Comparison of ENCODE assay signal across 8 mouse cellular contexts in the genomic region with DNA sequence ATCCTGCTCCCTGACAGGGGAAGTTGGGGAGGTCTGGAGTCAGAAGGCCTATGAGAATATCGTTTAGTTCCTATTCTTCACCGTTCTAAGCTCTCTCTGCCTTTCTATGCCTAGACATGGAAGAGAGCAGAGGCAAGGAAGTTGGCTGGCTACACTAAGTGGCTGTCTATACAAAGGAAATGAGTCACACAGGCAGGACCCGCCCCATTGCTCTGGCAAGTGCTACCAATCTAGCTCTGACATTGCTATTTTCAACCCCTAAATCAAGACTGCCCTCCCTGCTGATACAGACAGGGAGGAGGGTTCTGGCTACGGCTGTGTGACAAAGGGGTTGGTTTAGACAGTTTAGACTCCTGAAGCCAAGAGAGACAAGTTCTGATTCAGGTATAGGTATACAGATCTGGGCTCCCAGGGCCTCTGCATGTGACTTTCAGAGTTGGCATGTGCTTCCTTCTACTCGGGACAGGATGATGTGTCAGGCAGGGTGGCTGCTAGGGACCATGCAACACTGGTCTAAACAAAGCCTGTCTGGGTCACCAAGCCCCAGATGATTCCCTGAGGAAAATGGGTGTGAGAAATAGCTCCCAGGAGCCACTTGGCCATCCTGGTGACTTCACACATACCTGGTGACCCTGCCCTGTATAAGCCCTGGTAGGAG. TPM values are rescaled to one million over a fixed set of nuclear protein-coding genes. Genes with fewer than 3 reads are reported as not detected.
A peak's percentile ranks its signal among the peaks of the same experiment; 100 is the strongest.
DNase-seq lines count a peak whose midpoint lies in the region; ATAC-seq and TF ChIP-seq lines count a peak whose summit lies in the region.

No protein-coding gene starts in this region.

- H3K27ac ChIP-seq in embryonic facial prominence, embryonic 14.5 days (replicated peaks; ENCODE audit: low read depth, low read length) = no peak overlapping the region
- H3K27ac ChIP-seq in lung, embryonic 14.5 days (ENCODE audit: low read depth) = peak overlapping the region; percentile 58; the same call in 1 of the 2 replicates
- H3K27ac ChIP-seq in forebrain, embryonic 10.5 days = no peak overlapping the region

- H3K9ac ChIP-seq in embryonic facial prominence, embryonic 14.5 days (ENCODE audit: low read depth, low read length) = no peak overlapping the region
- no peak overlapping the region for H3K9ac ChIP-seq in lung, embryonic 14.5 days

- no peaks in the 10 kb centered on the region for H3K4me1 ChIP-seq in embryonic facial prominence, embryonic 14.5 days (ENCODE audit: control insufficient read depth, insufficient read depth, low read length)
- no peaks in the 10 kb centered on the region; the same call in 1 of the 2 replicates for H3K4me1 ChIP-seq in lung, embryonic 14.5 days (ENCODE audit: insufficient read depth)
- H3K4me1 ChIP-seq in forebrain, embryonic 10.5 days = no peaks in the 10 kb centered on the region

- no peak for TF ChIP-seq CTCF in lung, embryonic 14.5 days (IDR thresholded peaks at IDR 0.05; ENCODE audit: low read depth)

- peaks cover 49% of the 10 kb centered on the region for H3K36me3 ChIP-seq in embryonic facial prominence, embryonic 14.5 days (ENCODE audit: control insufficient read depth, insufficient read depth, low read length)
- peaks cover 28% of the 10 kb centered on the region; the same call in 1 of the 2 replicates for H3K36me3 ChIP-seq in lung, embryonic 14.5 days (ENCODE audit: insufficient read depth)
- peaks cover 48% of the 10 kb centered on the region for H3K36me3 ChIP-seq in forebrain, embryonic 10.5 days (replicated peaks)

- H3K4me3 ChIP-seq in embryonic facial prominence, embryonic 14.5 days (ENCODE audit: low read depth, low read length) = no peak overlapping the region
- H3K4me3 ChIP-seq in lung, embryonic 14.5 days (ENCODE audit: low read depth, low read length) = no peak overlapping the region
- H3K4me3 ChIP-seq in forebrain, embryonic 10.5 days = no peak overlapping the region

- H3K27me3 ChIP-seq in embryonic facial prominence, embryonic 14.5 days (replicated peaks; ENCODE audit: control insufficient read depth, insufficient read depth, low read length) = no peaks in the 10 kb centered on the region
- H3K27me3 ChIP-seq in lung, embryonic 14.5 days (ENCODE audit: insufficient read depth, low read length) = no peaks in the 10 kb centered on the region
- no peaks in the 10 kb centered on the region for H3K27me3 ChIP-seq in forebrain, embryonic 10.5 days (ENCODE audit: poor library complexity, severe bottlenecking)

- no peak overlapping the region for H3K4me2 ChIP-seq in embryonic facial prominence, embryonic 14.5 days (ENCODE audit: low read depth, low read length)
- H3K4me2 ChIP-seq in lung, embryonic 14.5 days = no peak overlapping the region

- H3K9me3 ChIP-seq in embryonic facial prominence, embryonic 14.5 days (ENCODE audit: control insufficient read depth, low read length) = no peaks in the 10 kb centered on the region
- no peaks in the 10 kb centered on the region for H3K9me3 ChIP-seq in lung, embryonic 14.5 days (ENCODE audit: low read depth, low read length)
- H3K9me3 ChIP-seq in forebrain, embryonic 10.5 days = no peaks in the 10 kb centered on the region

- 73% methylated on average over 5 of the region's 5 CpGs for WGBS in embryonic facial prominence, embryonic 14.5 days
- 54% methylated on average over 5 of the region's 5 CpGs for WGBS in lung, embryonic 14.5 days
- WGBS in forebrain, embryonic 10.5 days = 84% methylated on average over 5 of the region's 5 CpGs

- ATAC-seq in embryonic facial prominence, embryonic 14.5 days (ENCODE audit: low read depth) = peak; percentile 41; the same call in 1 of the 2 replicates
- ATAC-seq in lung, embryonic 14.5 days (ENCODE audit: insufficient read depth) = peak; percentile 70

- peak; percentile 50 for DNase-seq in urinary bladder, postnatal 25 days (ENCODE audit: low spot score)
- no peak for DNase-seq in urinary bladder, postnatal 10 days (ENCODE audit: low spot score)
- peak; percentile 48 for DNase-seq in embryonic facial prominence, embryonic 14.5 days (ENCODE audit: low spot score)
- DNase-seq in induced T-regulatory cell, adult 2 months (ENCODE audit: low read depth) = peak; percentile 78
- peak; percentile 69 for DNase-seq in lung, embryonic 14.5 days
- DNase-seq in telencephalon, adult 2 months (ENCODE audit: low read depth, low spot score) = peak; percentile 63
- DNase-seq in cerebellum, adult 9-10 months = no peak
- DNase-seq in forebrain, embryonic 10.5 days (ENCODE audit: extremely low spot score, low spot score) = no peak

RNA-seq across cellular contexts. Expression of a gene that starts 18.6 kb away (rescaled TPM):
- polyA plus RNA-seq in embryonic facial prominence, embryonic 14.5 days (2014; fragmentation: Nextera tagmentation; extraction: Ambion mirVana) = 8.6 and 9.4 TPM in 2 replicates
- 16.8 and 20.6 TPM in 2 replicates for polyA plus RNA-seq in lung, embryonic 14.5 days (2014; fragmentation: Nextera tagmentation; extraction: Ambion mirVana)
- polyA plus RNA-seq in forebrain, embryonic 10.5 days (2016; fragmentation: Nextera tagmentation; extraction: Ambion mirVana) = 3.7 and 3.8 TPM in 2 replicates

RNA-seq across cellular contexts. Expression of a gene that starts 30.4 kb away (rescaled TPM):
- 8.1 and 8.7 TPM in 2 replicates for polyA plus RNA-seq in embryonic facial prominence, embryonic 14.5 days (2014; fragmentation: Nextera tagmentation; extraction: Ambion mirVana)
- polyA plus RNA-seq in lung, embryonic 14.5 days (2014; fragmentation: Nextera tagmentation; extraction: Ambion mirVana) = 9.3 and 9.4 TPM in 2 replicates
- polyA plus RNA-seq in forebrain, embryonic 10.5 days (2016; fragmentation: Nextera tagmentation; extraction: Ambion mirVana) = 8.4 TPM in 2 replicates

Comparison
In these comparisons a context has a peak if more than half of its experiments do, and no peak if none do; other contexts are left out.
1. DNase-seq: peak in urinary bladder, postnatal 25 days (single experiment), embryonic facial prominence, embryonic 14.5 days (single experiment), induced T-regulatory cell, adult 2 months (single experiment), lung, embryonic 14.5 days (single experiment) and telencephalon, adult 2 months (single experiment); none in urinary bladder, postnatal 10 days (single experiment), cerebellum, adult 9-10 months (single experiment) and forebrain, embryonic 10.5 days (single experiment).